Mouse (Mus musculus): ENCODE data around the gene Cx3cr1. TPM values are rescaled to one million over a fixed set of nuclear protein-coding genes. Genes with fewer than 3 reads are reported as not detected.

Gene Cx3cr1
- total RNA-seq, 2 experiments from 2014 or later, result 26.6 to 28.4 TPM

- no peak for DNase-seq (ENCODE audit: low spot score in 2 of 2)
Measured at GRCm38 (mm10) chr9:120083158-120083894, 13.6 kb upstream of the Cx3cr1 start.

- no peak for DNase-seq (ENCODE audit: low spot score in 2 of 2)
Measured at GRCm38 (mm10) chr9:120082691-120083090, 13.0 kb upstream of the Cx3cr1 start.

GRCm38 (mm10) chr9:120081967-120082366 is 12.3 kb upstream of the Cx3cr1 start:
- DNase-seq (ENCODE audit: low spot score in 2 of 2), result peak; percentile 21

DNA sequence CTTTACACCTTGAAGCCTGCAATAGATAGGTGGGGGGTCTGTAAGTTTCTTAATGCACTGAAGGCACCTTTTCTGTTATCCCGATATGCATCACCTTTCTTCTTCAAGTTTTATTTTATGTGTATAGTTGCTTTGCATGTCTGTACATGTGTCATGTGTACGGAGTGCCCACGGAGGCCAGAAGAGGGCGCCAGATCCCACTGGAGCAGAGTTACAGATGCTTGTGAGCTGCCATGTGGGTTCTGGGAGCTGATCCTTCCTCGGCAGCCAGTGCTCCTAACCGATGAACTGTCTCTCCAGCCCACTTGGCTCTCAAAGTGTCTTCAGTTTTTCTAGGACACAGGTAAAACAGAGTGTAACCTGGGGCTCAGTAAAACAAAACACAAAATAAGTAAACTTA is 11.6 kb upstream of the Cx3cr1 start:
- DNase-seq (ENCODE audit: low spot score in 2 of 2), result no peak

- peak; percentile 40 to 48 for DNase-seq (ENCODE audit: low spot score in 2 of 2)
Measured at GRCm38 (mm10) chr9:120080546-120081108, 10.9 kb upstream of the Cx3cr1 start.

- DNase-seq (ENCODE audit: low spot score in 2 of 2), result no peak
Measured at GRCm38 (mm10) chr9:120079901-120080300, 10.2 kb upstream of the Cx3cr1 start.

- no peak for DNase-seq (ENCODE audit: low spot score in 2 of 2)
Measured at GRCm38 (mm10) chr9:120078241-120078640, 8.6 kb upstream of the Cx3cr1 start.

DNA sequence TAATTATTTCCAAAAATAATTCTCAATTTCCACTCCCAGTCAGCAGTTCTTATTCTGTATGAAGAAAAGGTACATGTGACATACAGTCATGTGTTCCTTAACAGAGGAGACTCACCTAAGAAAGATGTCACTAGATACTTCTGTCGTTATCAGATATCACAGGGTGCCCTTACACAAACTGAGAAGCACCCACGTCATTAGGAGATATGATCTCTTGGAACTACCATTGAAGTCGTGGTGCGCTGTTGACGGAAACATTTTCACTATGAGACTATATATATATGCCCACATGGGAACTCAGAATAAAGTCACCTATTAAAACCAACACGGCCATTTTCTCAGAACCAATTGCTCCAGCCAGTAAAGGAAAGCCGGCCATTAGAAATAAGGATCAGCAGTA is 4.8 kb upstream of the Cx3cr1 start:
- DNase-seq (ENCODE audit: low spot score in 2 of 2), result no peak

DNA sequence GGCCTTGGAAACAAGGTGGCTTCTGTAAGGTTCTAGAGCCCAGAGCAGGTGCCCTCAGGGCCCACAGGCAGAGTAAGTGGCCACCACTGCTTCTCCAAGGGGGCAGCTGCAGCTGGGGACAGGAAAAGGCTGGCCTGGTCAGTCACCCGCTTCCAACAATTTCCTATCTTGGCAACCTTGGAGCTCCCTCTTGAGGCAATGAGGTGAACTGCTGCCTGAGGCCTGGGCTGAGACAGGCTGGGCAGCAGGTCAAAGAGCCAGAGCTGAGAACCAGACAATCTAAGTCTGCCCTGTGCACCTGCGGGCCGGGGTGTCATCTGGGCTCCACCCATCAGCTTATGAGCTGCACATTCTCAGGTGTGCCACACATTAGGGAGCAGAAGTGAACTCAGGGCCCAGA is 3.5 kb upstream of the Cx3cr1 start:
- peak; percentile 78 to 85 for DNase-seq (ENCODE audit: low spot score in 2 of 2)

DNA sequence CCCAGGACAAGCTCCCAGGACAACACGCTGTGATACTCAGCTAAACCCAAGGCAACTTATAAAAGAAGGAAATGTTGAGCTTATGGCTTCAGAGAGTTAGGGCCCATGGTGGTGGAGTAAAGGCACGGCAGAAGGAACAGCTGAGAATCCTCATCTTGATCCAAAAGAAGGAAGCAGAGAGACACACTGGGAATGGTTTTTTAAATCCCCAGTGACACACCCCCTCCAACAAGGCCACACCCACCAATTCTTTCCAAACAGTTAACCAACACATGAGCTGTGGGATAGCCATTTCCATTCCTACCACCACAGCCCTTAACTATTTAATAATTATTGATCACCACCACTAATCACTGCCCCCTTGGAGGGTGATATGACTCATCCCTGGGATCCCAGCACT is 1.6 kb upstream of the Cx3cr1 start:
- no peak for DNase-seq (ENCODE audit: low spot score in 2 of 2)

- DNase-seq (ENCODE audit: low spot score in 2 of 2), result no peak
Measured at GRCm38 (mm10) chr9:120068047-120068446, 1.6 kb downstream of the Cx3cr1 start.

GRCm38 (mm10) chr9:120067609-120068008 is 2.1 kb downstream of the Cx3cr1 start:
- no peak for DNase-seq (ENCODE audit: low spot score in 2 of 2)

GRCm38 (mm10) chr9:120064317-120064716 is 5.4 kb downstream of the Cx3cr1 start:
- DNase-seq (ENCODE audit: low spot score in 2 of 2), result no peak

DNA sequence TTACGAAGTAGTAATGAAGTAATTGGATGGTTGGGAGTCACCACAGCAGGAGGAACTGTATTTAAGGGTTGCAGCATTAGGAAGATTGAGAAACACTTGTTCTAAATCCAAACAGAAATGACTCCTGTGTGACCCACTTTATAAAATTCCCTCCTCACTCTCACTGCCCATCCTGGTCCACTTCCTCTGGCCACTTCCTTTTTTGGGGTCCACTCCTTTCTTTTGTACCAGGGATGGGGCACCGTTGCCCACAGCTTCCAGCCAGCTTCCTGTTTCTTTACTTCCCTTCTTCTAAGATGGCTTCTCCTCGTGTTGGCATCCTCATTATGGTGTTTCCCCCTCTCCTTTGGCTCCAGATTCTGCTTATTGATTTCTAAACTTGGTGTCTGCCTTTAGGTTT is 10.9 kb downstream of the Cx3cr1 start:
- no peak for DNase-seq (ENCODE audit: low spot score in 2 of 2)

GRCm38 (mm10) chr9:120056201-120056600 is 13.5 kb downstream of the Cx3cr1 start:
- DNase-seq (ENCODE audit: low spot score in 2 of 2), result no peak

- DNase-seq (ENCODE audit: low spot score in 2 of 2), result no peak
Measured at GRCm38 (mm10) chr9:120054545-120055277, 15.0 kb downstream of the Cx3cr1 start.

DNA sequence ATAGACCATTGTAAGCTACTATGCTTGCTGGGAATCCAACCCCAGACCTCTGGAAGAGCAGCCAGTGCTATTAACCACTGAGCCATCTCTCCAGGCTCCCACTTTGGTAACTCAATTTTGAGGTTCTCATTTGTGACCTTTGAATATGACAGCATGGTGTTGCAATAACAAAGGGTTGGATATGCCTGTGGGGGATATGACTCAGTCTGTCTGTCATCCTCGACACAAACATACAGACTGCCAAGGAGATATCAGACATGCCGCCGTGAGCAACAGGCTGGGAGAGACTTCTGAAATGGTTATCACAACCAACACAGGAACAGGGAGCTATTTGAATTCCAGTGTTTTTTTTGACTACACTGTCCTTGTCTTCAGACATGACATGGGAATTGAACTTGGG is 20.3 kb downstream of the Cx3cr1 start:
- DNase-seq (ENCODE audit: low spot score in 2 of 2), result no peak

GRCm38 (mm10) chr9:120048495-120048894 is 21.2 kb downstream of the Cx3cr1 start:
- DNase-seq (ENCODE audit: low spot score in 2 of 2), result no peak

DNA sequence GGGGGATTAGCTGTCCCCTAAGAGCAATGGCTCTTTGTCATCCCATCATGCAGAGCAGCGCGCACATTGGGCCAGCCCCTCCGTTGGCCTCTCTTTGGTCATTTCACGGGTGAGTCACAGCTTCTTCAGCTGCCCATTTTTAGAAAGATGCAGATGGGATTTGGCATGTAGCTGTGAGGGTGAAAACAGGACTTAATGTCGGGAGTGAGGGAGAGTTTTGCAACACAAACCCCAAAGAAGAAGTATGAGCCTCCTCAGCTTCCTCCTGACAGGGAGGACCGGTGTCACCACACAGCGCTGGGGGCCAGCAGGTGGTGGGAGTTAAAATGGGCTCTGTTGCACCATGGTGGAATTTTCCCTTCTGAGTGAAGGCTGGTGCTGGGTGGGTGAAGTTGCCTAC is 26.6 kb downstream of the Cx3cr1 start:
- no peak for DNase-seq (ENCODE audit: low spot score in 2 of 2)

GRCm38 (mm10) chr9:120037414-120037813 is 32.3 kb downstream of the Cx3cr1 start:
- DNase-seq (ENCODE audit: low spot score in 2 of 2), result no peak

DNA sequence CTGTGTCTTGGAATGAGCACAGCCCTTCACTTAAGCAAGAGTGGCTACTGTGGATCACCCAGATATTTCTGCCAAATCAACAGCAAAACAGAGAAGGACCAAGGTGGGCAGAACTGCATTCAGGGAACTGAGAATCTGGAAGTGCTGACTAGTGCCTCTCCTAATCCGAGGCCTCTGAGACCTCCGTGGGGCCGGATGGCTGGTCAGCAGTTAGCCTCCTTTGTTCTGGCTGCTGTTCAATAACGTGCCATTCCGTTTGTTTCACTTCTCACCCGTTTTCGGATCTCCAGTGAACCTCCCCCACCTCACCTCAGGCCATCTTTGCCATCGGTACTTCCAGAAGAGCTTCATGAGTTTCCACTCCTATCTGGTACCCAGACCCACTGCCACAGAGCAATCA is 35.3 kb downstream of the Cx3cr1 start:
- no peak for DNase-seq (ENCODE audit: low spot score in 2 of 2)

DNA sequence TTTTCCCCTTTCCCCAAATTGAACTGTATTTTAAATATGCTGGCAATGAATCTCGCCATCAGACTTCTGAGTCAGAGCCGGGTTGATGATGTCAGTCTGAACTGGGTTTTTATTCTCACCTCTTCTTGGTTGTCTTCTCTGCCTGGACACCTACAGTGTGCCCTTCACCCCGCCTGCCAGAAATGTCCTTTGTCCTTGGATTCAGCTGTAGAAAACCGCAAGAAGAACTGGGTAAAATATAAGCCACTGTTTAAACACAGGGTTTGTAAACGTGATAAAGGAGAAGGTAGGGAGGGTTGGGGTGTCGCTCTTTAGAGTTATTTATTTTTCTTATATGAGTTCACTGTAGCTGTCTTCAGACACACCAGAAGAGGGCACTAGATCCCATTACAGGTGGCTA is 37.0 kb downstream of the Cx3cr1 start:
- no peak for DNase-seq (ENCODE audit: low spot score in 2 of 2)

All from left cerebral cortex, adult 18-20 months (tissue).